Mouse (Mus musculus): ENCODE results near the gene Hnrnpu.

Hnrnpu gene

DNA sequence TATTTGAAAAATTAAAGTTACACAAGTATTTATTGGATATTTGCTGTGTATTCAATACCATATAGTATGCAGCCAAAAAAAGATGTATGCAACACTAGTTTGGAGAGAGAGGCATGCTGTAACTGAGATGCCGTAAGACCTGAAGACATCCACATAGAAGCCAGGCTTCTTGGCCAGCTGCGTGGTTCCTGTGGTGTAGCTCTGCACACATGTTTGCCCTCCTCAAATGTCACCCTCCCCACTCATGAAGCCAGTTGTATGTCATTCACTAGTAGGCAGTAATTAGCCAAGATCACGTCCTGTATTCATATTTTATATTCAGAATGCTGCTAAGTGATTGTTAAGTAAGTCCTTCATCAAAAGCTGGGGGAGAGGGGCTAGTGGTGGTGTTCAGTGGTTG lies 3.8 kb upstream of the Hnrnpu start:
- DNase-seq (ENCODE audit: low read depth, low spot score): no peak

DNA sequence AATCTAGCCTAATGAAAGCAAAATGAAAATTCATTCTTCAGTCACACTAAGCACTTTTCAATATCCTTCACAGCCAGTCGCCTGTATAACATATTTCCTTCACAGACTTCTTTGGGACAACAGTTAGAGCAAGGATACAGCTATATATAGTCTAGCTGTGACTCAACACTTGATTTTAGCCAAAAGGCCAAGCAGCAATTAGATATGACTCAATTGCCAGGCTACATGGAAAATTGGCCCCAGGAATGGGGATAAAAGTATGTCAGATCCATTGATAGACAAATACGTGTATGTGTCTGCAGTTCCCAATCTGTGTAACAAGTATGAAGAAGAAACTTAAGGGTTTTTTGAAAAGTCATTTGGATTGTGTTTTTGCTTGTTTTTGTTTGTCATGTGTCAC lies 2.6 kb upstream of the Hnrnpu start:
- DNase-seq (ENCODE audit: low read depth, low spot score): no peak

DNA sequence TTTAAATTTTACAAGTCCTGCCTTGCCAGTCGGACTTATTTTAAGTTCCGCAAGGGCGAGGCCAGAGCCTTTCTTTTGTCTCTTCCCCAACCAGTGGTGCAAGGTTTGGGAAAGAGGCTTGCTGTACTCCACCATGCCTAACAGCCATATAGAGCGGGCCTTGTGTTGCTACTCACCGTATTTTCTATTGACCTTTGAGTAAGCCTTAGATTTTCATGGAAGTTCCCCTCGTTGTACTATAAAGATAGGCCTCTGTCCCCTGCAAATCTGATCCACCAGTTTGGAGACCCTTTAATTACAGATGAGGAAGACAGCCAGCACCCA lies 683 bp upstream of the Hnrnpu start:
- peak; percentile 38 for DNase-seq (ENCODE audit: low read depth, low spot score)

DNA sequence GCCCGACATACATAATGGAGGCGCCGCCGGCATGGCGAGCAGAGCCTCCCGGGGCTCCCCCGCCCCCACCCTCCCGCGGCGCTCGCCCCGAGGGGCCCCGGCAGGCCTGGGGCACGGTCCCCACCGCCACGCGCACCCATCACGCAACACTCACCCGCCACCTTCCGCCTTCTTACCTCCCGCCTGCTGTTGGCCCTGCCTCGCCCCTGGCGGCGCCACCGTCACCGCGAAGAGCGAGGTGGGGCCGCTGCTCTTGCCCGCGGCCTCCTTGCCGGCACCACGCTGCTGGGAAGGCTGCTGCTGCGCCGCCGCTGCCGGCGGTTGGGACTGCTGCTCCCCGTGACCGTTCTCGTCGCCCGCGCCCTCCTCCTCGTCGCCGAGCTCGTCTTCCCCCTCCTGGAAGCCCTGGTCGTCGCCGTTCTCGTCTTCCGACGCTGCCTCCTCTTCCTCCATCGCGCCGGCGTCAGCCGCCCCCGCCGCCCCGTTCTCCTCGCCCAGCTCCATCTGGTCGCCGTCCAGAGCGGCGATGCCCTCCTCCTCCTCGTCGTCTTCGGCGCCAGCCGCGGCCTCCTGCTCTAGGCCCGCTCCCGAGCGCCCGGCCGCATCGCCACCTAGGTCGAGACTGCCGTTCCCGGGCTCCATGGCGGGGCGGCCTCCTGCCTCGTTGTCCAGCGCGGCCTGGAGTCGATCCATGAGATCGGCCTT lies 668 bp downstream of the Hnrnpu start:
- no peak for DNase-seq (ENCODE audit: low read depth, low spot score)

DNA sequence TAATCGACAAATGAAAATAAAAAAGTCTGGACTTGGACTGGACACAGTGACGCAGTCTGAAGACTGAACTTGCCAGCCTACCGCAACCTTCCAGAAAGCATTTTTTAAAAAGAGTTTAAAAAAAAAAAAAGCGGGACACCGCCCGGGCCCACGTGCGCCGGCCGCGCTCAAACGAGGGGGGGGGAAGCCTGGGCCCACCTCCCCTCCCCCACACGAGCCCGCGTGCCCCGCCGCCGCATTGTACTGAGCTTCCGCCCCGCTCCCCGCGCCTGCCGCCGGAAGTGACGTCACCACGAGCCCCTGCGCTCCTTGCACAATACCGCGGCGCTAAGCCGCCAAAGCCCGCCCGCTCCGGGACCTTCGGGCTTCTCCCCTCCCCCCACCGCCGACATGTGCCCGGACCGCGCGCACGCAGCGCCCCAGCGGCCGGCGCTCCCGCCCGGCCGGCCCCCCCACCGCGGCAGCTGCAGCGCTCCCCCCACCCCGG lies 1.3 kb downstream of the Hnrnpu start:
- DNase-seq (ENCODE audit: low read depth, low spot score): peak; percentile 96

DNA sequence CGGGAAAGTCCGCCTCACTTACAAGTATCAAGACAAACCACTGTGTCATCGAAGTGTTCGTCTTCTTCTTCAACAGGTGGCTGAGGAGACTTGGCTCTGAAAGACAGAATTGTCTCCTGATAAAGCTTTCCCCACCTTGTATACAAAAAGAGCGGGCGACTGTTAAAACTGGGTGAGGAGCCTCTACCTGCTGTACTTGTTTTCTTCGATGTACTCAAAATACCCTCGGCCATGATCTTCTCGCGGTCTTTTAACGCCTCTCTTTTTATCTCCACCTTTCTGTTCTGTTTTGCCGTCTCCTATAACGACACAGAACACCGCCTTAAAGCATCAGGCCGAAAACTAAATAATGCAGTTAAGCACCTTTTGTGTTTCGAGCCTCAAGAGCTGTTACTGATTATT lies 1.7 kb downstream of the Hnrnpu start:
- no peak for DNase-seq (ENCODE audit: low read depth, low spot score)

DNA sequence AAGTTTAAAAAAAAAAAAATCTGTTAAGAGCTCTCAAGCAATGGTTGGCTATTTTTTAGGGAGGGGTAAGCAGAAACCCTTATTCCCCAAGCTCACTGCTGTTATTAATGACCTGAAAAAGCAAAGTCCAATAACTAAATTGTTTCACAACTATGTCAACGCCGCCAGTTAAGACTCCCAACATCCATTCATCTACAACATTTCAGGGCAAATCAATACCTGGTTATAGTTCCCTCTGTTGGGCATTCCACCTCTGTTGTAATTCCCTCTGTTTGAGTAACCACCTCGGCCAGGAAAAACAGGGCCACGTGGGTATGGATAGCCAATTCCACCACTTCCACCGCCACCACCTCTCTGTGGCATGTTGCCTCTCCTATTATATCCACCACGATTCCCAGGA lies 7.7 kb downstream of the Hnrnpu start:
- DNase-seq (ENCODE audit: low read depth, low spot score): no peak

DNA sequence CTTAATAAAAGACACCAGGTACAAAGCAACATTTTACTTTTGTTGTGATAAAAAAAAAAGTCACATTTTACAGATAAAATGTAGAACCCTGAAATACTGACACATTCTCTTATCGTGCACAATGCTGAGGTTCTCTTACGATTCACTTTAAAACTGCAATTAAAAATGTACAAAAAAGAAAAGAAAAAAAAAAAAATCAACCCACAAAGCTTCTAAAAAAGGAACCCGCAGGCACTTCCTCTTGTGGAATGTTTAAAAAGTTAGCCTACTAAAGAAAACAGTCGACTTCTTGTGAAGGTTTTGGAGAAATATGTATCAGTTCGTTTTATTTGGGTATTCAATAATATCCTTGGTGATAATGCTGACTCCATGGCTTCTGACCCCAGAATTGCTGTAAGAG lies 8.6 kb downstream of the Hnrnpu start:
- no peak for DNase-seq (ENCODE audit: low read depth, low spot score)

DNA sequence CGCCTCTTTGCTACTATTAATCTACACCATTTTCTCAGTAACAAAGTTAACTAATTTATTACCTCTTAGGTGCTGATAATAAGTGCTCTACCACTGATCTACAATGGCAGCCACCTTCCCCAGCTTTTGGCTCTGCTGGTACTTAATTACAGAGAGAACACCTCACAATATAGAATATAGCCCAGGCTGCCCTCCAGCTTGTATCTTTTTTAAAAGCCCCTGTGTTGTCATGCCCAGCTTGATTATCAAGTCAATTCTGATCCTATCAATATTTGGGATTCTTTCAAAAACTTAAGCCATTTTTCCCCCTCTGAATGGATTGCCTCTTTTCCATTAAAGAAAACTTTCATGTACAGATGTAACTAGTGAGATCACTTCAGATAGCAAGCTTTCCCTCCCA lies 10.6 kb downstream of the Hnrnpu start:
- DNase-seq (ENCODE audit: low read depth, low spot score): no peak

DNA sequence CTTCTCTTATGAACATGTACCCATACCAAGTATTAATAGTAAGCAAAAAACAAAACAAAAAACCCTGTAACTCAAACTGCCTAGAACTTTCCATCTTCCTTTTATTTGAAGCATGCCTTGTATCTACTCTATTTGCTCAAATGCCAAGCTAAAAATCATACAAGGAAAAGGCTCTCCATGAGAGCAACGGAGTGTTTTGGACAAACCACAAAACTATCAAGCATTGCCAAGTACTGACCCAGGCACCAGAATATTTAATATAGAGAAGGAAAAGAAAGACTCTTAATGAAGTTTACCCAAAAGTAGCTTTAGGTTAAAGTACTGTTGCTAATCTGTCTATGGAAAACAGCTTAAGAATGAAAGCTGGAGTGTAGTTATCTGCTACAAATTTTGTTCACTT lies 11.2 kb downstream of the Hnrnpu start:
- DNase-seq (ENCODE audit: low read depth, low spot score): no peak

DNA sequence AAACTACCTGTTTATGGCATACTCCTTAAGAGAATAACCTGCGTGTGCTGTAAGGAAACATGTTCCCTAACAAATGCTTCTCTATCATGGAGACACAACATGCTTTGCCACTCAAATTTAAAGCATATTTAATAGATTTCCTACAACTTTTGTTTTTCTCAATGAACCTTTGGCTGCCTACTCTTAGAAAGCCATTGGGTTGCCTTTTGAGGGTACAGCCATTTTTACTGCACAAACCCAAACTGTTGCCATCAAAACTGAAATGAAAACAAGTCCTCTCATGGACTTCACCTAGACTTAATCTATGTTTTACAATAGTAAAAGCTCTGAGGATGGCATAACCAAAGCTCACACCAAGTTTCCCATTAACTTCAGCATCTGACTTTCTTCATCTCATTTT lies 13.0 kb downstream of the Hnrnpu start:
- DNase-seq (ENCODE audit: low read depth, low spot score): no peak

DNA sequence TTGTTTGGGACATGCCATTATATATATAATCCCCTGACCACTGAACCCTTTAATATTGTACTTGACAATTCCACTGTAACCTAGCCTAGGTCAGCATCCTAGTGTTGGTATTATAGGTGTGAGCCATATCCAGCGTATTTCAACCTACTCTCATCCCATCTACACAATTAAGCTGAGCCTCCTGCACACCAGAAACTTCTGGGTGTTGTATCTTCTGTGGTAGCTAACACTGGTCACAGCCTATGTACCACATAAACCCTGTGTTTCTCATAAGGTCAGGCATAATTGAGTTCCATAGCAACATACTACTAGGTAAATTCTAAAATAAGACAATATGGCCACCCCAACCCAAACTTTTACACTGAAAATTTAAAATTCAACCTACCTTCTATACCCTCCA lies 14.4 kb downstream of the Hnrnpu start:
- DNase-seq (ENCODE audit: low read depth, low spot score): no peak

DNA sequence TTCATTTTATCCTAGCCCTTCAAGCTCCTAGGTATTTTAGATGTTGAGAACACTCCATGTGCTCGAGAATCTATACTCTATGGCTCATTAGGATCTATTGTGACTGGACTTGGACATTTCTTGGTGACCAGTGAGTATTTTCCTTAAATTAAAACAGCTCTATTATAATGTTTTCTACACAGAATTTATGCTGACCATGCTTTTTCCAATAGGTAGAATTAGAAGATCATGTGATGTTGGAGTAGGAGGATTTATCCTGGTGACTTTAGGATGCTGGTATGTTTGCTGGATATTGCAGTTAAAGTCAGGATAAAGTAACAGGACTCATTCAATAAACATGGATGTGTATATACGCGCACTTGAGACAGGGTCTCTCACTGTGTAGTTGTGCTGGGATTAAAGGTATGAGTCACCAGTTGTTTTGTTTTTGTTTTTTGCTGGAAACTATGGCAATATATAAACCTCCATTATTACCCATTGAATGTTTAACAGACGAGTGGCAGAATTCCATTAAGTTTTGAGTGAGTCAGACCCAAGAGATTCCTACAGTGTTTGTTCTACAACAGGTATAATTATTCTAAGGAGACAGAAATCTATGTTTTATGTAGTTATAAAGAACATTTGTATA lies 15.8 kb downstream of the Hnrnpu start:
- DNase-seq (ENCODE audit: low read depth, low spot score): no peak

DNA sequence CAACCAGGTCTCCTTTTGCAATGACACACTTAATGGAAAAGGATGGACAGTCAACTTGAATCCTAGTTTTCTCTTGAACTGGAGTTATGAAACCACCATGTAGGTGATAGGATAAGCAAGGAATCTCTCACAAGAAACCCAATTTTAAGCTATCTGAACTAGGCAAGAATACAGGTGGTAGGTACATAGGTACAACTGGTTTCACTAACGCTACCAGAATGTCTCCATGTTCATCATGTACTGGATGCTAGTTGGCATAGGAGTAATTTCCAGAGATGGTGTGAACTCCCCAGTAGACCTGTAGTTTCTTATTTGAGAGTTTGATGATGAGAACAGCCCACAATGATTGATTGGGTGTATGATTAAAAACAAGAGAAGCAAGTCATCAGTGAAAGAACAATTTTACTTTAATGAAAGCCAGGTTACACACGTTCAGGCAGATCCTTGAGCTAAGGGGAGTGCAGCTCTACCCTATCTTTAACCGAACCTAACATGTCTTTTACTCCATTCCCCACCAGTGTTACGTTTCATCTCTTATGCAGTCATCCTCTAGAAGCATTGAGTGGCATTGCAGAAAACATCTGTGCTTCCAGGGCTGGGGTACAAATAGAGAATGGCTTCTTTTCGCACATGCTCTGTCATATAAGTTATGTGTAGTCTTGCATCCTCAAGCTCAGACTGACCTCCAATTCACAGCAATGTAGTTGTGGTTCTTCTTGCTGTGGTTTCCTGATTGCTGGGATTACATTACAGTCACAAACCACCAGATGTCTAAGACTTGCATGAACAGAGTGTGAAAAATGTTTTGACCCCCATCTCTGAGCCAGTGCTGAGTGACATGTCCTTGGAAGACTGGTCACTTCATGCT lies 16.6 kb downstream of the Hnrnpu start:
- no peak for DNase-seq (ENCODE audit: low read depth, low spot score)

DNA sequence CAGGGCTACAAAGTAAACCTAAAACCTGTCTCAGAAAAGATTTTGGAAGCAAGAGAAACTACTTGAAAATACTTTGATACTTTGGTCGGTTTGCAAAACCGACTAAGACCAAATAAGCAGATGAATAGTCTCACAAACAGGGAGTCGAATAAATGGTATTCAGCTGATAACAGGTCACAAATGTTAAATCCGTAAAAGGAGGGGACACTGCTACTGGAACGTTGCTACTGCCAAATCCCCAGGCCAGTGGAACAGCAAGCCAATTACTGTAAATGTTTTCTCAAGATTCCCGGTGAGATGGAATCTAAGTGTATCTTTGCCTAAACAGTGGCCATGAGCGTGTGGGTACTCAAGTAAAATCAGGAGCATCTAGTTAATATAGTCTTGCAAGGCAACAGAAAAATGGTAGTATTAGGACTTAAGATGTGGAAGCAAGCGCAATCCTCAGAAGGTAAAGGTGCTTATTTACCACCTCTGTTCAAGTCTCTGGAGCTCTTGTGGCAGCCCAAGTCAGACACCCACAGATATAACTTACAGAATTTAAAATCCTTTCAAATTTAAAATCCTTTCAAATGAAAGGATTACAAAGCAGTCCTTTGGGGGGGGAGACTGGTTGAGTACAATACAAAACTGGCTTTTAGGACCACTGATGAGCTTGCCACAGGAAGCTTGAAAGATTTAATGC lies 17.4 kb downstream of the Hnrnpu start:
- DNase-seq (ENCODE audit: low read depth, low spot score): peak; percentile 28

DNA sequence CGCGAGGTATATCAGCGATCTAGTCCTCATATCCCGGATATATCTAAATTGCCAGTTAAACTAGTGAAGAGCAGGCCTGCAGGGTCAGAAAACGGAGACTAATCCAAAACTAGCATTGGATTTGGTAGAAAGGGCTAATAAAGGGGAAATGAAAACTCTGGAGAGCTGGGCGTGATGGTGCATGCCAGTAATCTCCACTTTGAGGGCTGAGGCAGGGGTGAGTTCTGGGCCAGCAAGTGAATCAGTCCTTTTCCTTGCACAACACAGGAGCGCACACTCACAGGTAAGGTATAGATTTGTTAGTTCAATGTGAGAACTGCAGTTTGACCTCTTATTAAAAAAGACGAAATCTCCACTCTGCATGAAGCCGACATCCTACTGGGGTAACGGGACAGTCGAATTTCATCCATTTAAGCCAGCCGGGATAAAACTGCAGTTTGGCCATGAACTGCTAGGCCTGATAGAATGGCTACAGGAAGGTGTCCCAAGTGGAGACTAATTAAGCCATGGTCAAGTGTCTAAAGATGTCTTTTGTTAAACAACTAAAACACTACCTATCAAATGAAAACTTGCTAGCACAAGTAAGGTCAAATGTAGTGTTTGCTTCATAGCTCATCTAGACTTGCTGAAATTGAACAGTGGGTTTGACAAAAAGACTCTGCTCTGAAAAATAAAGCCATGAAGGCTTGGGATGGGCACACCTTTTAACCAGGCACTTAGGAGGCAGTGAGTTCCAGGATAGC lies 18.1 kb downstream of the Hnrnpu start:
- DNase-seq (ENCODE audit: low read depth, low spot score): no peak

DNA sequence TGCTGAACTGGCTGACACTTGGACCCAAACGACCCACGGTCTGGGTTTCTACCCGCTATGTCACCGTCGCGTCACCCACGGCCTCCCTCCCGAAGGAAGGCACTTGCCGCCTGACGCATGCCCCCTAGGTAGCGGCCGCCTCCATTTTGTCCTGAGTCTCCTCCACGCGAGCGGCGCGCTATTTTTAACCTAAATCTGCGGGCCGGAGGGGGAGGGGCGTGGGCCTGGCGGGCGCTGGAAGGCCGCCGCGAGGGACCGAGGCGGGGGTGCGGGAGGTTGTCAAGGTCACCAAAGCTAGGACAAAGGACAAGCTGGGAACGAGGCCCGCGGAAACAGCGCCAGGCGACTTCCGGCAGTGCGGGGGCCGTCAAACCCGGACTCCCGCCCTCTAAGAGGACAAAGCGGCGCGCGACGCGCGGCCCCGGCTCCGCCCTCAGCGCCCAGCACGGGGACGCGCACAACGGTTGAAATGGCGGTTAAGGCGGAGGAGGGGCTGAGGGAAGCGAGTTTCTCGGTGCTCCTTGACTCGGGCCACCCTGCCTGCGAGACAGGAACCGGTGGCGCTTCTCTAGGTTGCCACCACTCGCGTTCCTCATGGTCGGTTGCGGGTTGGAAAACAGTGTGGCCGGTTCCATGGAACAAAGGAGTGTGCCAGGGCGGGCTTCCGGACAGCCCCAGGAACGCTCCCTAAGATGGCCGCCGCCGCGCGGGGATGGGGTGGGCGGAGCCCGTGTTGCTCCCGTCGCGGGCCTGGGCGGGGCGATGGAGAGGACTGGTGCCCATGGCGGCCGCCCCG lies 19.0 kb downstream of the Hnrnpu start, which contains the start of gene Cox20:
Gene Cox20, plus strand, starts transcription at position 742 of the 796 bp plus-strand sequence.
- peak; percentile 97 for DNase-seq (ENCODE audit: low read depth, low spot score)

DNA sequence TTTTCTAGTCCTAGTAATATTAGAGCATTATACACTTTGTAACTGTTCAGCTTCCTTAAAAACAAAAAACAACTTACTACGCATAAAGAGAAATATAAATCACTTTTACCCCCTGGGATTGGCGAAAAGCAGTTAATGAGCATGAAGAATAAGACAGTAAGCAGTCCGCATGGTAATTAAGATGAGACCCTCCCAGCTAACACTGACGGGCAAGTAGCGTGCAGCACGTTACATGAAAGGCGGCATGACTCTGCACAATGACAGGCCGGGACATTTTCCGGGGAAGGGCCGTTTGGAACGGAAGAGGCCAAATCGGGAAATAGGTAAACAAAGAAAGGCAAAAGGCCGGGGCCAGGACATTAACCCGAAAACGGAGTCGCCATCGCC lies 19.6 kb downstream of the Hnrnpu start:
- peak; percentile 90 for DNase-seq (ENCODE audit: low read depth, low spot score)

DNA sequence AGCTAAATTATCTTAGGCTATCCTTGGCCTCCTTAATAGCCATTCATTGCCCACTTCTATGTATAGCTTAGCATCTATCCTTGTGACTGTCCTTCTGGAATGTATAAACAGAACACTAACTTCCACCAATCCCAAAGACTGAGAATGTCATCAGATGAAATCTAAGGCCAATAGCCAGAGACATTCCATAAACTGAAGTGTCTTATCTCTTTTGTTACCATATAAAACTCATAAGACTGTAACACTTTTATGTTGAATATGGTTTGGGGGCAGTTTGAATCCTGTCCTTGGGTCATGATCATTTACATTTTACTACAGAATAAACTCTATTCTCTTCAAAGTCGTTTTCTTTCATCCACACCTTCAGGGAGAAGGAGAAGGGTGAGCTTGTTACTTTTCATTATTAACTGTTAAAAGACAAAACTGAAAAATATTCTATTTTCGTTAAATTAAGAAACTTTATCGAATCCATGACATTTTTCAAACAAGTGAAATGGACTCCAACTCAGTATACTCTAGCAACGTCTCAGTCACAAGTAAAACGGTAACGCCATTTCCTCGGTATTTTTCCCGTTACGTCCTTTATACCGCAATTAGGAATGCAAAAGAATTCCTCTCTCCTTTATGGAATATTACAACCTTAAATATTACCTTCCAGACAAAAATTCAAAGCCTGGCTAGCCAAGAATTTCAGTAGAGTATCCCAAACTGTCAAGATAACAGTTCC lies 20.2 kb downstream of the Hnrnpu start:
- DNase-seq (ENCODE audit: low read depth, low spot score): no peak

DNA sequence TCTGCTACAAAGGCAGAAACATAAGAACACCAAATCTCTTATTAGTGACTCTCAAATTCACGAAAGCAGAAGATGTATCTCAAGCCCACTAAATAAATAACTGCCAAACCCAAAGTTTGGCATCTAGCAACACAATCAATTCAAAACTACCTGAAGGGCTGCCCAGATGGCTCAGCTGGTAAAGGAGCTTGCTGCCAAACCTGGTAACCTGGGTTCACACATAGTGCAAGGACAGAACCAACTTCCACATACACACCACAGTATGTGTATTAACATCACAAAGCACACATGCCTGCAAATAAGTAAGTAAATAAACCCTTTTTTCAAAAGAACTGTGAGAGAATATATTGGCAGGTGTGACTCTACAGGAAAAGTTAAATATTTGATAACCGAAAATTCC lies 23.4 kb downstream of the Hnrnpu start:
- DNase-seq (ENCODE audit: low read depth, low spot score): no peak
